Mouse (Mus musculus) lung, postnatal 4 days (tissue): Measurements from ENCODE around the gene Bcl2l13.
"Not testable (repeated sequence)": the region's sequence is repeated elsewhere in the genome, so short reads cannot be mapped to it uniquely, and the experiment has no call there.

Experiments used
- DNase-seq, 2 experiments: peaks; one replicate each; pipeline ENCODE4 v3.0.0; 2021

Bcl2l13 gene

GRCm38 (mm10) chr6:120903450-120903912 is 67.5 kb downstream of the Bcl2l13 start:
- peak in 1 of 2 experiments; percentile 53 for DNase-seq

- no peak for DNase-seq
These were observed 67.9 kb downstream of the Bcl2l13 start for GRCm38 (mm10) chr6:120903961-120904360.

GRCm38 (mm10) chr6:120905111-120905510 is 69.1 kb downstream of the Bcl2l13 start:
- no peak for DNase-seq

GRCm38 (mm10) chr6:120906521-120906920 is 70.5 kb downstream of the Bcl2l13 start:
- no peak for DNase-seq

GRCm38 (mm10) chr6:120907876-120908597 is 72.0 kb downstream of the Bcl2l13 start:
- DNase-seq, result not testable (repeated sequence)

GRCm38 (mm10) chr6:120909501-120909900 is 73.5 kb downstream of the Bcl2l13 start:
- no peak for DNase-seq

GRCm38 (mm10) chr6:120911213-120912007 is 75.4 kb downstream of the Bcl2l13 start:
- DNase-seq, result peak; percentile 52 to 65

GRCm38 (mm10) chr6:120912931-120913330 is 76.9 kb downstream of the Bcl2l13 start:
- no peak for DNase-seq

- DNase-seq, result no peak
These were observed 77.8 kb downstream of the Bcl2l13 start for GRCm38 (mm10) chr6:120913783-120914182.

- no peak for DNase-seq
These were observed 78.5 kb downstream of the Bcl2l13 start for GRCm38 (mm10) chr6:120914533-120914910.

- DNase-seq, result peak; percentile 58 to 69
These were observed 79.1 kb downstream of the Bcl2l13 start for GRCm38 (mm10) chr6:120914911-120915648.

GRCm38 (mm10) chr6:120915649-120915975 is 79.6 kb downstream of the Bcl2l13 start:
- DNase-seq, result no peak

GRCm38 (mm10) chr6:120916074-120916971 is 80.3 kb downstream of the Bcl2l13 start, which contains the start of gene Bid:
TSS of gene Bid (minus strand) at chr6:120916853.
- DNase-seq, result peak; percentile 92 to 95

- DNase-seq, result not testable (repeated sequence)
These were observed 81.2 kb downstream of the Bcl2l13 start for GRCm38 (mm10) chr6:120916972-120917881.

- DNase-seq, result no peak
These were observed 82.0 kb downstream of the Bcl2l13 start for GRCm38 (mm10) chr6:120917975-120918374.

- DNase-seq, result not testable (repeated sequence)
These were observed 88.8 kb downstream of the Bcl2l13 start for GRCm38 (mm10) chr6:120924791-120925321.

- no peak for DNase-seq
These were observed 90.9 kb downstream of the Bcl2l13 start for GRCm38 (mm10) chr6:120926880-120927279.

- DNase-seq, result peak; percentile 17 to 50
These were observed 91.8 kb downstream of the Bcl2l13 start for GRCm38 (mm10) chr6:120927765-120928164.

- DNase-seq, result no peak
These were observed 93.4 kb downstream of the Bcl2l13 start for GRCm38 (mm10) chr6:120929421-120929820.

- no peak for DNase-seq
These were observed 94.7 kb downstream of the Bcl2l13 start for GRCm38 (mm10) chr6:120930450-120931306.
